Mouse (Mus musculus): ENCODE results near the gene Gm9903. TPM values are rescaled to one million over a fixed set of nuclear protein-coding genes. Genes with fewer than 3 reads are reported as not detected.

The Gm9903 gene
- total RNA-seq (2021): under 1 TPM; 0.39 to 0.48 TPM
- long read RNA-seq, experiment 1: 0 reads
- long read RNA-seq, experiment 2: 0 reads

- peak; percentile 100 for DNase-seq
These were observed at the start of gene Gm9903, which contains the start of gene Fam53a for GRCm38 (mm10) chr5:33629301-33629987. TSS of gene Gm9903 (plus strand) at chr5:33629925. TSS of gene Fam53a (minus strand) at chr5:33629635.

DNA sequence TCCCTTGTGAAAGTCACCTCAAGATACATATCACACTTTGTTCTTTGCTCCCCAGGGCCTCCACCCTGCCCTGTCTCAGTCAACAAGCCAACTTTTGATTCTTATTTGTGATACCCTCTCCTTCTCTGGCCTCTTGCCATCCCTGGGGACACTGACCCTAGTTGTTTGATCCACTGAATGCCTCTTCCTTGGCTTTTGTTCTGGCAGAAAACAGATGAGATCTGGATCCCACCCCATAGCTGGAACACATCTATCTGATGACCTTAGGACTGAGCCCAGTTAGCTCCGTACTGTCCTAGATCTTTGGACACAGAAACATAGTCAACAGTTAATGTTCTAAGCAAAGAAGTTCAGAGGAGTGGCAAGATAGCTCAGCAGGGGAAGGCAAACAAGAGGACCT is 49.4 kb upstream of the Gm9903 start:
- DNase-seq: no peak

- no peak for DNase-seq
These were observed 42.1 kb upstream of the Gm9903 start for GRCm38 (mm10) chr5:33587498-33588058.

DNA sequence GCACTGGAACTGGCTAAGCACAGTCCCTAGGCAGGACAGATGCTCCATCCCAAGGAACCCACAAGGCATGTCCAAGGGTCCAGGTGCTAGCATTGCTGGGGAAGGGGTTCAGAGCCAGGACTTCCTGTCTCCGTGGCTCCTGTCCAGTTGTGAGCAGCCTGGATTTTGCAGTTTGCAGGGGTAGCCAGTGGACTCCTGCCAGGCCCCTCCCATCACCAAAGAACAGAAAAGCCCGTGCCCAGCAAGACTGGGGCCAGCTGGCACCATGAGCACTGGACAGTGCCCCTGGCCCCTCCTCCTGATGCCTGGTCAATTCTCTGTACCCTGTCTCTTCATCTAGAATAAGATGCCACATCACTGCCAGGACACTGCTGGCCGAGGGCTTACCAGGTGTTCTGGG is 41.7 kb upstream of the Gm9903 start:
- no peak for DNase-seq

DNA sequence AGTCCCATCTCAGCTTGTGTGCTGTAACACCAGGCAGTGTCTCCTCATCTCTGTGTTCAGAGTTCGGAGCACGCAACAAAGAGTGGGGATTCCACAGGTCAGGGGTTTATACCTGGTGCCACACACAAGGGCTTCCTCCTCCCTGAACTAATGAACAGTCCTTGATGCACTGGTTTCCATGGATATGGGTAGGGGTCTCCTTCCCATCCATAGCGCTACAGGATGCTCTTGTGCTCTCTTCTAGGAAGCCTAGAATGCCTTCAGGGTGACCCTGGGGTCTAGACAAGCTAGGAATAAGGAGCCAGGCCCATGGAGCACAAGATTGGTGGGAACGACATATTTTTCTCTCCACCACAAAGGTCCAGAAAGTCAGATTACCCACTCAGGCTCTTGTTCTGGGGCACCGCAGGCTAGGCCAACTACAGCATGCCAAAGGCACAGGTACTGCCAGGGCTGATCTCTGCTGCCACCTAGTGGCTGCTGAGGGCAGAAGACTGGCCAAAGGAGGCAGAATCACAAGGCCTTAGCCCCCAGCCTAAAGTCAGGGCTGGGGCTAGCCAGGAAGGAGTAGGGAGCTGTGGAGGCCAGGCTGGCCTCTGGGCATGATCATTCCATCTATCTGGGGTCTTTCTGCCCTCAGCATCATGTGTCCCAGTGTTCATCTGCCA is 40.4 kb upstream of the Gm9903 start:
- peak; percentile 85 for DNase-seq

DNA sequence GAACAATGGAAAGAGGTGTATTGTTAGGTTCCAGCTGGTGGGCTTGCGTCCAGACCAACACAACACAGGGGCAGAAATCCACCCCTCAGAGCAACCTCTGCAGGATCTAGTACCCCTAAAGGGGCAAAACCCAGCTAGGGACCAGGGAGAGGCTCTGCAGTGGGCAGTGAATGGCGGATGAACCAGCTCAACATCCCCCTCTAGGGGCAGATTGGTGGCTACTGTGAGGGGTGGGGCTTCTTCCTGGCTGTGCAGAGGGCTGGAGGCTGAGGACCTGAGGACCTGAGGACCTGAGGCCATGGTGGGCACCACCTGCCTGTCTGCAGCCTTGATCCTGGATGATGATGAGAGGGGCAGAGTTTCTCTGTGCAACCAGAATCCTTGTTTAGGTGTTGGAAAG is 36.1 kb upstream of the Gm9903 start:
- no peak for DNase-seq

GRCm38 (mm10) chr5:33605314-33605713 is 24.4 kb upstream of the Gm9903 start:
- no peak for DNase-seq

DNA sequence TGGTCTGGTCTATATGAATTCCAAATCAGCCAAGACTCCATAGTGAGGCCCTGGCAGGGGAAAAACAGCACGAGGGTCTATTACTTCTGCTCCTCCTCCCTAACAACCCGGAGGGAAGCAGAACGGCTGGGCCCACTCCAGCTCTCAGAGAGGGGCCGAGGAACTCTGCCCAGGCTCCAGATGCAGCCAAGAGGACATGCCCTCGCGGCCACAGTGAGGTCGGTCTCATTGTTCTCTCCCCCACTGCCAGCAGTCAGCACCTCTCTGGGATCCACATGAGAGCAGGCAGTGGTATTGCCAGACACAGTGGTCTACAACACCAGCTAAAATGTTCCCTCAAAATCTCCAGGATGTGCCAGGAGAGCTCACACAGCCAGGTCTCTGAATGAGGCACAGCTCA is 23.1 kb upstream of the Gm9903 start:
- DNase-seq: no peak

- DNase-seq: no peak
These were observed 22.3 kb upstream of the Gm9903 start for GRCm38 (mm10) chr5:33607434-33607833.

DNA sequence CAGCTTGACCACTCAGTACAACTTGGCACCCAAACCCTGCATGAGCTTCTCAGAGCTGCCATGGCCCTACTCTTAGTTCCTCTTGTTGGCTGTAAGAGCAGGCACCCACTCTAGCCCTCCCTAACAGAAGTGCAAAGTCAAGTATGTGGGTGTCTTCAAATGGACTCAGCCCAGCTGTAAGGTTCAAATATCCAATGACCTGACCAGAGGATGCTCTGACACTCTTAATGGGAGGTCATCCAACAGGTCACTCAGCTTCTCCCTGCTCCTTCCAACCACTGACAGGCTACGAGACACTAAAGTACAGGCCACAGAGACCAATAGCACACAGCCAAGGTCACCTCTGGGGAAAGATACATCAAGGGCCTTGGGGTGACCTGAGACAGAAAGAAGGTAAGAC is 20.5 kb upstream of the Gm9903 start:
- DNase-seq: no peak

DNA sequence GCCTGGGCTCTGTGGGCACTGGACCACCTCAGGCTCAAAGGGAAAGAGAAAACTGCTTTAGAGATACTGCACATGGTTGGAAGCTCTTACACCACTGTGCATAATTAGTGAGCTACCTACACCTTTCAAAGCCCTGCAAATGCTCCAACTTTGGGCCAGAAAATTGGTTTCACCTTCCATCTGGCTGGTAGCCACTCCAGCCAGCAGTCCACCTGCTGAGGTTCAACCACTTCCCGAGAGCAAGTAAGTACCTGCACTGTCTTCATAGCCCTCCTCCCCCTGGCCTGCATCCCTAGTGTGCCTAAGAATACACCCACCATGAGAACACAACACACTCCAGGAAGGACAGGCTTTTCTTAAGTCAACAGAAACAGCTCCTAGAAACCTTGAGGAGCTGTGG is 17.9 kb upstream of the Gm9903 start:
- no peak for DNase-seq

GRCm38 (mm10) chr5:33614391-33614790 is 15.3 kb upstream of the Gm9903 start:
- DNase-seq: peak; percentile 39

- no peak for DNase-seq
These were observed 7.1 kb upstream of the Gm9903 start for GRCm38 (mm10) chr5:33622671-33623070.

- no peak for DNase-seq
These were observed 6.0 kb upstream of the Gm9903 start for GRCm38 (mm10) chr5:33623766-33624165.

GRCm38 (mm10) chr5:33627968-33628367 is 1.8 kb upstream of the Gm9903 start:
- peak; percentile 54 for DNase-seq

DNA sequence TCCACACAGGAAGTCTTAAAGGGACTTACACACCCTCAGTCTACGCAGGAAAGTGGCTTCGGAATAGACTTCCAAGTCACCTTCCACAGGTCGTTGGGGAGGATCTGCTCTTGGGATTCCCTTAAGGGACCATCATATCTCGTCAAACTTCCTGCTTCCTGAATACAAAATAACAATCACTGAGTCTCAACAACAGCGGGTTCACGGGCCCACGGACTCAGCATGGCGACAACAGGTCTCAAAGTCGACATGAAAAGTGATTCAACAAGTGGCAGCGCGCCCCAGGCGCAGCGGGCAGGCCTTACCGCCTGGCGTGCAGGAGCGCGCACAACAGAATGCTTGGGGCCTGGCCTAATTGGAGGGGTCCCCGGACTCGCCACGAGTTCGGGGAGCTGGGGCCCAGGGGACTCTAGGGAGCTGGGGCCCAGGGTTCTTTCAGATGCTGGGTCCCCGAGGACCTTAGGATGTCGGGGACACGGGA is 865 bp upstream of the Gm9903 start:
- DNase-seq: peak; percentile 73

GRCm38 (mm10) chr5:33630061-33630460 is 336 bp downstream of the Gm9903 start:
- DNase-seq: peak; percentile 68

GRCm38 (mm10) chr5:33630615-33631014 is 890 bp downstream of the Gm9903 start:
- no peak for DNase-seq

- no peak for DNase-seq
These were observed 2.8 kb downstream of the Gm9903 start for GRCm38 (mm10) chr5:33632526-33632925.

GRCm38 (mm10) chr5:33635361-33635760 is 5.6 kb downstream of the Gm9903 start:
- DNase-seq: no peak

DNA sequence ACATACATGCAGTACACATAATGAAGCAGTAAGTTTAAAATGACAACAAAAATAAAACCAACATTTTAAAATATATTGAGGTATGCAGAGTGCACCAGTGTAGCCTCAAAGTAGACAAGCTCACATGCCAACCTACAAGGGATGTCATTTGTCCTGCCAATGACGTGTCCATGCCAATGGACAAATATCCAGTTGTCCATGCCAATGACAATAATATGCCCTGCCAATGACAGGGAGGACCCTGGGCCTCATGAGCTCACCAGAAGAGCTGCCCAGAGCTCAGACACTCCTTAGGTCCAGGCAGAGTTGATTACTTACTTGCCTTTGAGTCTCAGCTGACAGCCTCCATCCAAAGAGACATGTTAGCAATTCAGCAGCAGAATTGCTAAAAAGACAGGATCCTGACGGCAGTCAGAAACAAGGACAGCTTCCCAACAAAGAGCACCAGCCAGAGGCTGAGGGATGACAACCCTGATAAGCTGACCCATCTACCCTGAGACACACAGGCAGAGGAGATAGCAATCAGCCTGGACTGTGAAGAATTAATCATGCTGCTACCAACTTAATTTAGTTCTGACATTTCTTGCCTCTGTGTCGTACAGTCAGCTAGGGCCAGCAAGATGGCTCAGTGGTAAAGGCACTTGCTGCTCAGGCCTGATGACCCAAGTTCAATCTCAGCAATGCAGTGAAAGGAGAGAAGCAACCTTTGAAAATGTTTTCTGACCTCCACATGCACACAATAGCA is 8.1 kb downstream of the Gm9903 start:
- DNase-seq: no peak

- DNase-seq: no peak
These were observed 9.1 kb downstream of the Gm9903 start for GRCm38 (mm10) chr5:33638826-33639225.

DNA sequence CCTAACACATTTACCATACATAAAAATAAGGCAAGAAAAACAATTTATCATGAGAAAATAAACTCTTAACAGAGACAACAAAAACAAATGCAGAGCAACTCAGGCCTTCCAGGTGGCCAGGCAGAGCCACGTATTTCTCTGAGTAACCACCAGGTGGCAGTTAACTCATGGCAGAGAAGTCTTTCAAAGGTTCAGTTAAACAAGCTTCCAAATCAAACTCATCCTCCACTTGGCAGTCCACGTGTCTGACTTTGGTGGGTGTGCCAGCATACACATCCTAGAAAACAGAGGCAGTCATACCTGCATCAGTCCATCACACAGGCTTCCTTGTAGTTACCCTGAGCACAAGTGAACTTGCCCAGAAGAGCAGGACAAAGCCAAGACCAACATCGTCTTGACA is 10.9 kb downstream of the Gm9903 start:
- peak; percentile 52 for DNase-seq

Measured in adrenal gland, postnatal 10 days (tissue).